25 mouse cellular contexts compared by ENCODE assay signal in the genomic region with DNA sequence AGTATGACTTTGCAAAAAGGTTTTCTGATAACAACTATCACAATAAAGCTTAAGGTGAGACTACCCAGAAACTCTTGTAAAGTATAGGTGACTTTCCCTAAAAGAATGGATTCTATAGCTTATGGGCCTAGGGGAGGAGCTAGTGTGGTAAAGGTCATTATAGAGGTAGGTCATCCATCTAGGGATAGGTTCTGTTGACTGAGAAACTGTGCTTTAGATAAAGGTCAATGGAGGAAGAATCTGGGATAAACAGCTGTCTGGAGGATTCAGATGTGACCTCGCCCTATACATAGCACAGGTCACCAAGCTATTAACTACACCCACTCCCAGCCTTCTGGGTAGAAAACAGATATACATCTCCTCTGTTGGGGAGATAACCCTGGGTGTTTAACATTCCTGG. TPM values are rescaled to one million over a fixed set of nuclear protein-coding genes. Genes with fewer than 3 reads are reported as not detected.
DNase-seq lines count a peak whose midpoint lies in the region; ATAC-seq and TF ChIP-seq lines count a peak whose summit lies in the region.
"Had no signal": no experiment of that assay in that cellular context is flagged by ENCODE, and none has a peak within 500 bp of the region (broad histone marks: within the 10 kb centered on the region; RNA-seq: fewer than 3 reads in every experiment).

No protein-coding gene starts in this region.

- no peak overlapping the region for H3K4me3 ChIP-seq in intestine, postnatal 0 days (ENCODE audit: low read depth, low read length)
- H3K4me3 ChIP-seq in intestine, embryonic 16.5 days (ENCODE audit: low read length) = no peak overlapping the region
- no peak overlapping the region for H3K4me3 ChIP-seq in stomach, postnatal 0 days (ENCODE audit: low read depth, low read length)
- no peak overlapping the region for H3K4me3 ChIP-seq in kidney, embryonic 14.5 days (ENCODE audit: low read length)
- H3K4me3 ChIP-seq: forebrain, embryonic 10.5 days; heart, embryonic 12.5 days; heart, embryonic 15.5 days; hindbrain, embryonic 10.5 days; hindbrain, embryonic 13.5 days; intestine, embryonic 15.5 days had no signal

- peak; percentile 41; the same call in 1 of the 2 replicates for ATAC-seq in intestine, postnatal 0 days
- no peak for ATAC-seq in intestine, embryonic 16.5 days
- peak; percentile 32 for ATAC-seq in stomach, postnatal 0 days (ENCODE audit: low FRiP score, low TSS enrichment)
- ATAC-seq in kidney, embryonic 14.5 days (ENCODE audit: low FRiP score, low TSS enrichment) = no peak
- ATAC-seq: forebrain, embryonic 14.5 days; hindbrain, embryonic 16.5 days; intestine, embryonic 15.5 days; Patski had no signal

- TF ChIP-seq CTCF in intestine, postnatal 0 days (IDR thresholded peaks at IDR 0.05; ENCODE audit: low read depth) = no peak
- no peak for TF ChIP-seq CTCF in stomach, postnatal 0 days (IDR thresholded peaks at IDR 0.05; ENCODE audit: low read depth)

- H3K9ac ChIP-seq in intestine, postnatal 0 days (ENCODE audit: low read depth, low read length) = no peak overlapping the region
- no peak overlapping the region for H3K9ac ChIP-seq in intestine, embryonic 16.5 days (ENCODE audit: low read depth, low read length)
- no peak overlapping the region for H3K9ac ChIP-seq in stomach, postnatal 0 days (ENCODE audit: low read length)
- H3K9ac ChIP-seq in kidney, embryonic 14.5 days (ENCODE audit: low read depth, low read length) = no peak overlapping the region
- H3K9ac ChIP-seq: heart, embryonic 12.5 days; heart, embryonic 15.5 days; hindbrain, embryonic 13.5 days; intestine, embryonic 15.5 days had no signal

- no peaks in the 10 kb centered on the region for H3K36me3 ChIP-seq in intestine, postnatal 0 days (ENCODE audit: control insufficient read depth, insufficient read depth)
- no peaks in the 10 kb centered on the region for H3K36me3 ChIP-seq in intestine, embryonic 16.5 days (ENCODE audit: control insufficient read depth, insufficient read depth, low read length)
- H3K36me3 ChIP-seq in stomach, postnatal 0 days (ENCODE audit: control insufficient read depth, insufficient read depth, low read length) = no peaks in the 10 kb centered on the region
- H3K36me3 ChIP-seq in kidney, embryonic 14.5 days (ENCODE audit: control insufficient read depth, insufficient read depth, low read length) = no peaks in the 10 kb centered on the region
- H3K36me3 ChIP-seq: forebrain, embryonic 10.5 days; G1E; heart, embryonic 12.5 days; heart, embryonic 15.5 days; hindbrain, embryonic 10.5 days; hindbrain, embryonic 13.5 days; intestine, embryonic 15.5 days had no signal

- no peaks in the 10 kb centered on the region for H3K4me1 ChIP-seq in intestine, postnatal 0 days (replicated peaks; ENCODE audit: control insufficient read depth, insufficient read depth, low read length)
- H3K4me1 ChIP-seq in intestine, embryonic 16.5 days (ENCODE audit: control insufficient read depth, insufficient read depth, low read length) = no peaks in the 10 kb centered on the region
- H3K4me1 ChIP-seq in stomach, postnatal 0 days (replicated peaks; ENCODE audit: control insufficient read depth, insufficient read depth) = no peaks in the 10 kb centered on the region
- no peaks in the 10 kb centered on the region for H3K4me1 ChIP-seq in kidney, embryonic 14.5 days (ENCODE audit: control insufficient read depth, insufficient read depth, low read length)
- H3K4me1 ChIP-seq: forebrain, embryonic 10.5 days; heart, embryonic 12.5 days; heart, embryonic 15.5 days; hindbrain, embryonic 10.5 days; hindbrain, embryonic 13.5 days; intestine, embryonic 15.5 days had no signal

- peak; percentile 87 for DNase-seq in R1 (ENCODE audit: low read depth, low spot score)
- DNase-seq in stomach, postnatal 0 days (ENCODE audit: low spot score) = no peak
- no peak for DNase-seq in thymus, postnatal 0 days (ENCODE audit: low spot score)
- DNase-seq: adrenal gland, adult 8-10 months; adrenal gland, postnatal 36 days; cerebellum, adult 18-20 months; cerebellum, adult 9-10 months; cerebellum, postnatal 14 days; gastrocnemius, postnatal 25 days; heart, adult 18-20 months; heart, postnatal 10 days; heart, postnatal 36 days had no signal

- WGBS in intestine, postnatal 0 days = 76% methylated on average over 1 of the region's 1 CpGs
- 88% methylated on average over 1 of the region's 1 CpGs for WGBS in intestine, embryonic 16.5 days
- WGBS in stomach, postnatal 0 days = 79% methylated on average over 1 of the region's 1 CpGs
- 93% methylated on average over 1 of the region's 1 CpGs for WGBS in kidney, embryonic 14.5 days

- no peak for TF ChIP-seq EP300 in stomach, postnatal 0 days (optimal IDR thresholded peaks at IDR 0.05)

- H3K27ac ChIP-seq in intestine, postnatal 0 days (ENCODE audit: low read depth, low read length) = no peak overlapping the region
- H3K27ac ChIP-seq in intestine, embryonic 16.5 days (ENCODE audit: low read length) = no peak overlapping the region
- H3K27ac ChIP-seq in stomach, postnatal 0 days (replicated peaks) = no peak overlapping the region
- no peak overlapping the region for H3K27ac ChIP-seq in kidney, embryonic 14.5 days (ENCODE audit: low read depth, low read length)
- H3K27ac ChIP-seq: forebrain, embryonic 10.5 days; heart, embryonic 15.5 days; hindbrain, embryonic 10.5 days; hindbrain, embryonic 13.5 days; intestine, embryonic 15.5 days had no signal

- H3K27me3 ChIP-seq in intestine, postnatal 0 days (replicated peaks; ENCODE audit: control insufficient read depth, insufficient read depth, low read length) = no peaks in the 10 kb centered on the region
- H3K27me3 ChIP-seq in intestine, embryonic 16.5 days (replicated peaks; ENCODE audit: control insufficient read depth, insufficient read depth, low read length) = no peaks in the 10 kb centered on the region
- H3K27me3 ChIP-seq in stomach, postnatal 0 days (ENCODE audit: control insufficient read depth, insufficient read depth, low read length) = no peaks in the 10 kb centered on the region
- no peaks in the 10 kb centered on the region for H3K27me3 ChIP-seq in kidney, embryonic 14.5 days (ENCODE audit: control insufficient read depth, insufficient read depth, low read length)
- H3K27me3 ChIP-seq: heart, embryonic 12.5 days; heart, embryonic 15.5 days; hindbrain, embryonic 13.5 days; intestine, embryonic 15.5 days had no signal

- H3K4me2 ChIP-seq in intestine, postnatal 0 days (replicated peaks; ENCODE audit: low read depth) = no peak overlapping the region
- H3K4me2 ChIP-seq in intestine, embryonic 16.5 days (ENCODE audit: low read depth, low read length) = no peak overlapping the region
- H3K4me2 ChIP-seq in stomach, postnatal 0 days (replicated peaks; ENCODE audit: low read depth) = no peak overlapping the region
- no peak overlapping the region for H3K4me2 ChIP-seq in kidney, embryonic 14.5 days (replicated peaks; ENCODE audit: low read depth, low read length)
- H3K4me2 ChIP-seq: heart, embryonic 12.5 days; heart, embryonic 15.5 days; hindbrain, embryonic 13.5 days; intestine, embryonic 15.5 days had no signal

- no peaks in the 10 kb centered on the region for H3K9me3 ChIP-seq in intestine, postnatal 0 days (ENCODE audit: control insufficient read depth)
- no peaks in the 10 kb centered on the region for H3K9me3 ChIP-seq in intestine, embryonic 16.5 days (ENCODE audit: control insufficient read depth, low read length)
- no peaks in the 10 kb centered on the region for H3K9me3 ChIP-seq in stomach, postnatal 0 days (ENCODE audit: control insufficient read depth, low read length)
- no peaks in the 10 kb centered on the region for H3K9me3 ChIP-seq in kidney, embryonic 14.5 days (ENCODE audit: control insufficient read depth, low read length)
- H3K9me3 ChIP-seq: forebrain, embryonic 10.5 days; G1E; heart, embryonic 12.5 days; heart, embryonic 15.5 days; hindbrain, embryonic 10.5 days; hindbrain, embryonic 13.5 days; intestine, embryonic 15.5 days had no signal

RNA-seq across cellular contexts. Expression of a gene that starts 31.5 kb away (rescaled TPM):
- 0.52 and 0.58 TPM in 2 replicates for polyA plus RNA-seq in intestine, postnatal 0 days (2015; fragmentation: Nextera tagmentation; extraction: Ambion mirVana)
- polyA plus RNA-seq in intestine, embryonic 16.5 days (2015; fragmentation: Nextera tagmentation; extraction: Ambion mirVana) = 0.60 and 0.64 TPM in 2 replicates
- 0.77 and 0.78 TPM in 2 replicates for polyA plus RNA-seq in stomach, postnatal 0 days (2015; fragmentation: Nextera tagmentation; extraction: Ambion mirVana)
- 3.0 and 3.2 TPM in 2 replicates for polyA plus RNA-seq in thymus, postnatal 0 days (2015; fragmentation: Nextera tagmentation; extraction: Ambion mirVana)
- 0.90 and 1.1 TPM in 2 replicates for polyA plus RNA-seq in kidney, embryonic 14.5 days (2014; fragmentation: Nextera tagmentation; extraction: Ambion mirVana)

Comparison
In these comparisons a context has a peak if more than half of its experiments do, and no peak if none do; other contexts are left out.
1. ATAC-seq: peak in intestine, postnatal 0 days (single experiment) and stomach, postnatal 0 days (single experiment); none in intestine, embryonic 16.5 days (single experiment) and kidney, embryonic 14.5 days (single experiment).